Mouse (Mus musculus): ENCODE measurements around the gene Lrp10.

Gene Lrp10

GRCm38 (mm10) chr14:54432837-54433830 lies 30.8 kb upstream of the Lrp10 start:
- CTCF ChIA-PET = interaction anchor here (0.6 to 0.9 kb wide), 5 partner anchors 10 to 202 kb away, joined by 3 to 13 read pairs (median 4); no protein-coding TSS in a partner anchor

- CTCF ChIA-PET = interaction anchor here (0.6 kb wide), 1 partner anchor 73 kb away, joined by 3 read pairs; the partner anchor contains the start of gene Oxa1l
Observed at GRCm38 (mm10) chr14:54433941-54434531, 29.9 kb upstream of the Lrp10 start.

GRCm38 (mm10) chr14:54435194-54435918 lies 28.6 kb upstream of the Lrp10 start:
- CTCF ChIA-PET = interaction anchor here (1.5 kb wide), 1 partner anchor 11 kb away, joined by 3 read pairs; no protein-coding TSS in a partner anchor

- CTCF ChIA-PET = no interaction called here
Observed at GRCm38 (mm10) chr14:54439155-54439554, 24.8 kb upstream of the Lrp10 start.

- CTCF ChIA-PET = no interaction called here
Observed at GRCm38 (mm10) chr14:54439610-54440009, 24.3 kb upstream of the Lrp10 start.

- CTCF ChIA-PET = no interaction called here
Observed at GRCm38 (mm10) chr14:54440538-54440937, 23.4 kb upstream of the Lrp10 start.

- CTCF ChIA-PET = interaction anchor here (0.7 kb wide), 1 partner anchor 11 kb away, joined by 3 read pairs; no protein-coding TSS in a partner anchor
Observed at GRCm38 (mm10) chr14:54441365-54441764, 22.6 kb upstream of the Lrp10 start.

GRCm38 (mm10) chr14:54442548-54442947 lies 21.4 kb upstream of the Lrp10 start:
- CTCF ChIA-PET = interaction anchor here (0.9 kb wide), 1 partner anchor 10 kb away, joined by 3 read pairs; no protein-coding TSS in a partner anchor

- CTCF ChIA-PET = interaction anchor here (0.9 kb wide), 1 partner anchor 11 kb away, joined by 3 read pairs; no protein-coding TSS in a partner anchor
Observed at GRCm38 (mm10) chr14:54443196-54443595, 20.7 kb upstream of the Lrp10 start.

- CTCF ChIA-PET = no interaction called here
Observed at GRCm38 (mm10) chr14:54443712-54444618, 20.0 kb upstream of the Lrp10 start.

GRCm38 (mm10) chr14:54445476-54445875 lies 18.5 kb upstream of the Lrp10 start:
- CTCF ChIA-PET = interaction anchor here (1.2 kb wide), 1 partner anchor 9 kb away, joined by 3 read pairs; no protein-coding TSS in a partner anchor

GRCm38 (mm10) chr14:54453566-54453965 lies 10.4 kb upstream of the Lrp10 start:
- CTCF ChIA-PET = interaction anchor here (0.5 to 1.2 kb wide), 3 partner anchors 25 to 1272 kb away, joined by 3 read pairs; no protein-coding TSS in a partner anchor

GRCm38 (mm10) chr14:54454669-54455528 lies 9.0 kb upstream of the Lrp10 start:
- CTCF ChIA-PET = no interaction called here

GRCm38 (mm10) chr14:54457907-54458569 lies 5.9 kb upstream of the Lrp10 start:
- CTCF ChIA-PET = interaction anchor here (0.6 kb wide), 1 partner anchor 92 kb away, joined by 9 read pairs; no protein-coding TSS in a partner anchor

GRCm38 (mm10) chr14:54462146-54462545 lies 1.8 kb upstream of the Lrp10 start:
- CTCF ChIA-PET = interaction anchor here (0.6 to 0.7 kb wide), 2 partner anchors 30 to 121 kb away, joined by 4 to 19 read pairs; no protein-coding TSS in a partner anchor

- CTCF ChIA-PET = no interaction called here
Observed at GRCm38 (mm10) chr14:54463108-54463958, 604 bp upstream of the Lrp10 start.

- CTCF ChIA-PET = interaction anchor here (0.6 kb wide), 1 partner anchor 242 kb away, joined by 4 read pairs; no protein-coding TSS in a partner anchor
Observed at GRCm38 (mm10) chr14:54464293-54465005, 512 bp downstream of the Lrp10 start.
